Mouse (Mus musculus) heart, embryonic 14.5 days (tissue): ENCODE measurements around the gene Mcpt9. TPM values are rescaled to one million over a fixed set of nuclear protein-coding genes. Genes with fewer than 3 reads are reported as not detected.
"Not testable (repeated sequence)": the region's sequence is repeated elsewhere in the genome, so short reads cannot be mapped to it uniquely, and the experiment has no call there.

ENCODE experiments used
- ATAC-seq: fragments of 200-750 bp; cut with Nextera tagmentation; 2 replicates; pipeline ENCODE4 v1.8.0; 2017; ENCODE audit warnings: low read depth, moderate TSS enrichment; ENCODE audit not compliant: insufficient number of reproducible peaks, insufficient read depth, low FRiP score
- H3K27ac ChIP-seq, 2 experiments: fragments of 200-500 bp in 1 of 2; fragments of 300-500 bp in 1 of 2; sonication (generic) in 1 of 2; replicated peaks in 1 of 2; 2 replicates each; pipeline ENCODE4 v1.5.1; 2012 to 2014; ENCODE audit warnings: low read depth in 2 of 2, low read length in 2 of 2, control low read depth in 1 of 2, mild to moderate bottlenecking in 1 of 2, mixed read lengths in 1 of 2; ENCODE audit not compliant: control insufficient read depth in 1 of 2, insufficient read depth in 1 of 2
- H3K27me3 ChIP-seq: fragments of 300-500 bp; sonication (generic); 2 replicates; pipeline ENCODE4 v1.6.1; 2014; ENCODE audit warnings: mild to moderate bottlenecking, low read length, control low read depth; ENCODE audit not compliant: control insufficient read depth, insufficient read depth
- H3K36me3 ChIP-seq: fragments of 300-500 bp; sonication (generic); 2 replicates; pipeline ENCODE4 v1.6.1; 2014; ENCODE audit warnings: mild to moderate bottlenecking, control low read depth, low read length, mixed read lengths; ENCODE audit not compliant: control insufficient read depth, insufficient read depth
- H3K4me1 ChIP-seq, 2 experiments: fragments of 200-500 bp in 1 of 2; fragments of 300-500 bp in 1 of 2; sonication (generic) in 1 of 2; 2 replicates each; pipeline ENCODE4 v1.6.1; 2012 to 2014; ENCODE audit warnings: low read length in 2 of 2, control low read depth in 1 of 2, mixed read lengths in 1 of 2; ENCODE audit not compliant: control insufficient read depth in 2 of 2, insufficient read depth in 2 of 2
- H3K4me2 ChIP-seq: fragments of 300-500 bp; sonication (generic); 2 replicates; pipeline ENCODE4 v1.6.1; 2014; ENCODE audit warnings: mild to moderate bottlenecking, low read length
- H3K4me3 ChIP-seq, 2 experiments: fragments of 200-500 bp in 1 of 2; fragments of 300-500 bp in 1 of 2; sonication (generic) in 1 of 2; 2 replicates each; pipeline ENCODE4 v1.5.1; 2012 to 2014; ENCODE audit warnings: low read length in 2 of 2, mild to moderate bottlenecking in 2 of 2, control low read depth in 1 of 2, low read depth in 1 of 2, moderate library complexity in 1 of 2; ENCODE audit not compliant: control insufficient read depth in 1 of 2, insufficient read depth in 1 of 2
- H3K9ac ChIP-seq: fragments of 300-500 bp; sonication (generic); 2 replicates; pipeline ENCODE4 v1.6.1; 2014; ENCODE audit warnings: mild to moderate bottlenecking, low read length
- H3K9me3 ChIP-seq: fragments of 300-500 bp; sonication (generic); 2 replicates; pipeline ENCODE4 v1.6.1; 2016; ENCODE audit warnings: low read length, control low read depth; ENCODE audit not compliant: control insufficient read depth
- WGBS: fragments of 180-500 bp; shearing (Covaris S2); extraction: QIAGEN DNeasy Blood & Tissue Kit; methylation state at CpG from one replicate; pipeline ENCODE4 v1.1.7; 2014; 5-methylcytosine and 5-hydroxymethylcytosine counted together
- polyA plus RNA-seq: library from polyadenylated mRNA; unstranded; fragments of >200 nt; fragmentation: Nextera tagmentation; extraction: Ambion mirVana; gene quantifications from 2 replicates; pipeline ENCODE4 v1.2.1, GENCODE M21; 2014

Gene Mcpt9
- polyA plus RNA-seq, result not detected in 2 replicates

- H3K4me1 ChIP-seq, H3K9me3 ChIP-seq, H3K4me3 ChIP-seq, H3K27me3 ChIP-seq, H3K27ac ChIP-seq, H3K36me3 ChIP-seq, ATAC-seq, H3K4me2 ChIP-seq, H3K9ac ChIP-seq: not testable (repeated sequence)
- 72% methylated on average over 3 of the region's 3 CpGs for WGBS
These were observed at the start of gene Mcpt9 for GRCm38 (mm10) chr14:56030395-56030794. Mcpt9 (minus strand) TSS chr14:56030495.

- H3K27me3 ChIP-seq, H3K4me3 ChIP-seq, H3K4me1 ChIP-seq, H3K4me2 ChIP-seq, H3K9me3 ChIP-seq, H3K9ac ChIP-seq, H3K36me3 ChIP-seq, ATAC-seq, H3K27ac ChIP-seq: not testable (repeated sequence)
- WGBS, result 44% methylated on average over 3 of the region's 3 CpGs
These were observed 31.9 kb upstream of the Mcpt9 start, which contains the start of gene Mcpt4 for GRCm38 (mm10) chr14:56062213-56062612. Mcpt4 (minus strand) TSS chr14:56062313.

GRCm38 (mm10) chr14:56057722-56058121, 27.4 kb upstream of the Mcpt9 start:
- ATAC-seq, result no peak
- Histone ChIP-seq H3K4me2 (no peak overlapping the region), H3K27me3 (no peaks in the 10 kb centered on the region), H3K4me1 (peaks cover 5 to 9% of the 10 kb centered on the region in 2 experiments; a peak in 3 of 4 replicates), H3K27ac (peak overlapping the region in 1 of 2 experiments; percentile 34; a peak in 1 of 4 replicates), H3K36me3 (no peaks in the 10 kb centered on the region), H3K9me3 (no peaks in the 10 kb centered on the region), H3K4me3 (no peak overlapping the region), H3K9ac (no peak overlapping the region)
- 30% methylated on average over 4 of the region's 4 CpGs for WGBS

GRCm38 (mm10) chr14:56055408-56055807, 25.1 kb upstream of the Mcpt9 start:
- ATAC-seq, result no peak
- Histone ChIP-seq H3K36me3 (no peaks in the 10 kb centered on the region), H3K4me2 (no peak overlapping the region), H3K4me3 (no peak overlapping the region), H3K9me3 (no peaks in the 10 kb centered on the region), H3K27me3 (no peaks in the 10 kb centered on the region), H3K27ac (peak overlapping the region in 1 of 2 experiments; percentile 19; a peak in 1 of 4 replicates), H3K4me1 (peaks cover 5 to 9% of the 10 kb centered on the region in 2 experiments; a peak in 3 of 4 replicates), H3K9ac (no peak overlapping the region)
- WGBS, result 53% methylated on average over 3 of the region's 3 CpGs

- 20% methylated on average over 1 of the region's 1 CpGs for WGBS
These were observed 11.5 kb upstream of the Mcpt9 start, which contains the start of gene Mcpt2 for GRCm38 (mm10) chr14:56041792-56042191. Mcpt2 (plus strand) TSS chr14:56042041.

GRCm38 (mm10) chr14:56034433-56034832, 4.1 kb upstream of the Mcpt9 start:
- Histone ChIP-seq H3K9me3 (no peaks in the 10 kb centered on the region), H3K4me3 (no peak overlapping the region), H3K9ac (no peak overlapping the region), H3K4me2 (no peak overlapping the region), H3K27me3 (no peaks in the 10 kb centered on the region), H3K4me1 (no peaks in the 10 kb centered on the region), H3K36me3 (no peaks in the 10 kb centered on the region), H3K27ac (no peak overlapping the region)
- ATAC-seq, result no peak
- WGBS, result 61% methylated on average over 2 of the region's 2 CpGs

More at GRCm38 (mm10) chr14:56041792-56042191, 11.5 kb upstream of the Mcpt9 start, which contains the start of gene Mcpt2:
- not testable (repeated sequence) for H3K4me2 ChIP-seq, H3K4me1 ChIP-seq, H3K9ac ChIP-seq, ATAC-seq, H3K9me3 ChIP-seq, H3K36me3 ChIP-seq, H3K27ac ChIP-seq, H3K4me3 ChIP-seq, H3K27me3 ChIP-seq

- H3K9me3 ChIP-seq, H3K4me2 ChIP-seq, H3K4me1 ChIP-seq, H3K36me3 ChIP-seq, H3K27me3 ChIP-seq, H3K4me3 ChIP-seq, H3K27ac ChIP-seq, ATAC-seq, H3K9ac ChIP-seq: not testable (repeated sequence)
- 58% methylated on average over 3 of the region's 4 CpGs for WGBS
These were observed 9.0 kb downstream of the Mcpt9 start for GRCm38 (mm10) chr14:56021305-56021704.

- WGBS, result 54% methylated on average over 1 of the region's 1 CpGs
- Histone ChIP-seq H3K27me3 (no peaks in the 10 kb centered on the region), H3K36me3 (no peaks in the 10 kb centered on the region), H3K27ac (no peak overlapping the region), H3K9ac (no peak overlapping the region), H3K4me3 (no peak overlapping the region), H3K4me1 (no peaks in the 10 kb centered on the region), H3K4me2 (no peak overlapping the region), H3K9me3 (no peaks in the 10 kb centered on the region)
- no peak for ATAC-seq
These were observed 10.8 kb downstream of the Mcpt9 start for GRCm38 (mm10) chr14:56019446-56019845.
